Mouse (Mus musculus) lung, embryonic 14.5 days (tissue): ENCODE data around the gene Them5. TPM values are rescaled to one million over a fixed set of nuclear protein-coding genes. Genes with fewer than 3 reads are reported as not detected.

Source experiments
- ATAC-seq: fragments of 200-750 bp; cut with Nextera tagmentation; 2 replicates; pipeline ENCODE4 v1.8.0; 2017; ENCODE audit warnings: mild to moderate bottlenecking, moderate TSS enrichment, moderate library complexity; ENCODE audit not compliant: insufficient read depth
- DNase-seq: peaks from one replicate; pipeline ENCODE4 v3.0.0-alpha.2; 2015
- H3K27ac ChIP-seq: fragments of 300-500 bp; sonication (generic); 2 replicates; pipeline ENCODE4 v1.5.1; 2014; ENCODE audit warnings: low read depth, mild to moderate bottlenecking, moderate library complexity
- H3K27me3 ChIP-seq: fragments of 300-500 bp; sonication (generic); 2 replicates; pipeline ENCODE4 v1.6.1; 2014; ENCODE audit warnings: low read length, control low read depth; ENCODE audit not compliant: insufficient read depth
- H3K36me3 ChIP-seq: fragments of 300-500 bp; sonication (generic); 2 replicates; pipeline ENCODE4 v1.6.1; 2014; ENCODE audit warnings: control low read depth; ENCODE audit not compliant: insufficient read depth
- H3K4me1 ChIP-seq: fragments of 300-500 bp; sonication (generic); 2 replicates; pipeline ENCODE4 v1.6.1; 2014; ENCODE audit warnings: antibody characterized with exemption, control low read depth; ENCODE audit not compliant: insufficient read depth
- H3K4me2 ChIP-seq: fragments of 300-500 bp; sonication (generic); 2 replicates; pipeline ENCODE4 v1.6.1; 2014; ENCODE audit warnings: mild to moderate bottlenecking
- H3K4me3 ChIP-seq: fragments of 300-500 bp; sonication (generic); 2 replicates; pipeline ENCODE4 v1.5.1; 2014; ENCODE audit warnings: low read depth, low read length
- H3K9ac ChIP-seq: fragments of 300-500 bp; sonication (generic); 2 replicates; pipeline ENCODE4 v1.6.1; 2014
- H3K9me3 ChIP-seq: fragments of 300-500 bp; sonication (generic); 2 replicates; pipeline ENCODE4 v1.6.1; 2016; ENCODE audit warnings: low read depth, low read length, control low read depth
- CTCF ChIP-seq: IDR thresholded peaks from 2 replicates; pipeline ENCODE4 v1.5.1; 2016; ENCODE audit warnings: antibody characterized with exemption, low read depth
- WGBS: fragments of 180-500 bp; shearing (Covaris S2); extraction: QIAGEN DNeasy Blood & Tissue Kit; methylation state at CpG from one replicate; pipeline ENCODE4 v1.1.7; 2014; 5-methylcytosine and 5-hydroxymethylcytosine counted together
- polyA plus RNA-seq: library from polyadenylated mRNA; unstranded; fragments of >200 nt; fragmentation: Nextera tagmentation; extraction: Ambion mirVana; gene quantifications from 2 replicates; pipeline ENCODE4 v1.2.1, GENCODE M21; 2014

Them5 gene
- polyA plus RNA-seq = 0.43 TPM in 1 of 2 replicates, not detected in the other

DNA sequence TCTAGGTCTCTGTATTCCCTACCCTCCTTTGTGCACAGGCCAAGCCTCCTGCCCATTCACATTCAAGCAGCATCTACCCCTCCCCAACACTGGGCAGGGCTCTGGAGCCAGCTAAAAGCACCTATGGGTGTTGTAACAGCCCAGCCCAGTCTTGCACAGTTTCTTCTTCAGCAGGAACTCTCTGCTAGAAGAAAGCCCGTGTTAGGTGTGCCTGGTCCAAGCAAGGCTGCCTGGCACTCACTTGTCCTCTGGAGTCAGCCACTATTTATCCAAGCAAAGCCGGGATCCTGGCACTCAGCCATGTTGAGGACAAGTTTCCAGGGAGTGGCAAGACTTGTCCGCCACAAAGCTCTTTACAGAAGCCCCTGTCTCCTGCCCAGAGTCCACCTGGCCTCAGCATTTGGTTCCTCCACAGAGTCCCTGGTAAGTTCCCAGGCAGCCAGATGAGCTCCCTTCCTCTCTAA is at the start of gene Them5:
Them5 (plus strand) TSS at position 141 of the 464 bp plus-strand sequence.
- Histone ChIP-seq H3K9ac (no peak within 1 kb of the TSS), H3K27me3 (no peaks in the 10 kb centered on the region), H3K9me3 (no peaks in the 10 kb centered on the region), H3K4me2 (no peak within 1 kb of the TSS), H3K36me3 (no peaks in the 10 kb centered on the region), H3K27ac (no peak within 1 kb of the TSS), H3K4me3 (no peak within 1 kb of the TSS), H3K4me1 (no peaks in the 10 kb centered on the region)
- 31% methylated on average over 3 of the region's 3 CpGs for WGBS
- no peak for TF ChIP-seq CTCF
- ATAC-seq = peak; percentile 41; the same call in 1 of the 2 replicates
- peak; percentile 76 for DNase-seq

- Histone ChIP-seq H3K27me3 (no peaks in the 10 kb centered on the region), H3K4me1 (no peaks in the 10 kb centered on the region), H3K4me2 (no peak overlapping the region), H3K36me3 (no peaks in the 10 kb centered on the region), H3K9ac (no peak overlapping the region), H3K9me3 (no peaks in the 10 kb centered on the region), H3K4me3 (no peak overlapping the region), H3K27ac (no peak overlapping the region)
- no peak for DNase-seq
- ATAC-seq = no peak
- WGBS = 73% methylated on average over 1 of the region's 1 CpGs
- TF ChIP-seq CTCF = no peak
These were observed 36.4 kb upstream of the Them5 start for GRCm38 (mm10) chr3:94305457-94305856.

DNA sequence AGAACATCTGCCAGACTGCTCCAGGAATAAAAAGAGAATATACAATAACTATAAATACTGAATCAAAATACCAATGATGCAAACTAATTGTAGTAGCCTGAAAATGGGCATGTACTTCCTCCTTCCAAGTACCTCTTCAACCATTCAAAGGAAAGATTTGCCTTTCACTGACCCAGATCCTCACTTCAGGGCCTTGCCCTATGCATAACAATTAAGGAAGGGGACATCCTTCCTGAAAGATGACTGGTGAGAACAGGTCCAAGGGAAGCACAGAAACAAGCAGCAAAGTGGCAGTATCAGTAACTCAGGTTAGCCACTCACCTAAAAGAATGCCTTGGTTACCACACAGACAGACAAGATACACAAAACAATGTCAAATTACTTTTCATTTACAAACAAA is 34.9 kb upstream of the Them5 start:
- H3K4me3 ChIP-seq = no peak overlapping the region
- H3K36me3 ChIP-seq = no peaks in the 10 kb centered on the region
- H3K27ac ChIP-seq = no peak overlapping the region
- no peak for DNase-seq
- H3K4me1 ChIP-seq = no peaks in the 10 kb centered on the region
- no peaks in the 10 kb centered on the region for H3K27me3 ChIP-seq
- no peak for TF ChIP-seq CTCF
- no peak for ATAC-seq
- no peak overlapping the region for H3K9ac ChIP-seq
- no peak overlapping the region for H3K4me2 ChIP-seq
- no peaks in the 10 kb centered on the region for H3K9me3 ChIP-seq

DNA sequence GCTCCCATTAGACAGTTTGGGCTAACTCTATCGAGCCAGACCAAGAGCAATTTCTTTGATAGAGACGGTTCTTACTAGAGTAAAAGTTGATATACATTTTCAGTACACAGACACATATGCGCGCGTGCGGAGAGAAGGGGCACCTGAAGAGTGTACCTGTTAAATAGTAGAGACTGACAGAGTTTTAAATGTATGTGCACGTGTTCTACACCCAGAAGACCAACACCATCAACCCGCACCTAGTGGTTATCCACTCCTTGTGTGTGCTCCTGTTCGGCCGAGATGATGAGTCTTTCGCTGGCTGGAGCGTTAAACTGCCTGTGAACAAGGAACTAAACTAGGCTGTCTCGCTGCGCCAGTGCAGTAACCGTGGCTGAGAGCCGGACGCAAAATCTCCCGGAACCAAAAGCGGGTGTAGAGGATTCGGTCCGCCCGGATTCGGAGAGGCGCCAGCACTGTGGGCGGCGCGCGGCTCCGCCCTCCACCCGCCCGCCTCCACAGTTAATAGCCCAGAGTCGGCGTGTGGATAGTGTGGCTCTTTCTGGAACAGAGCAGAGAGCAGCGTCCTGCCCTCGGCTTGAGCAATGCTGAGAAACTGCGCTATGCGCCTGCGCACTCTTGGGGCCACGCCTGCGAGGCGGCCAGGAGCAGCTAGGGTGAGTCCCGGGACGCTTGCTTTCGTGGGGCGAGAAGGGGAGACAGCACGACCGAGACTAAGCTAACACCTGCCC is 32.1 kb upstream of the Them5 start, which contains the start of gene Them4:
Them4 (plus strand) TSS at position 457 of the 731 bp plus-strand sequence.
- DNase-seq (peak; percentile 98), ATAC-seq (peak; percentile 100)
- Histone ChIP-seq H3K36me3 (no peaks in the 10 kb centered on the region), H3K4me1 (no peaks in the 10 kb centered on the region), H3K9ac (peak within 1 kb of the TSS; percentile 71), H3K27me3 (no peaks in the 10 kb centered on the region), H3K9me3 (no peaks in the 10 kb centered on the region), H3K27ac (peak within 1 kb of the TSS; percentile 84), H3K4me2 (peak within 1 kb of the TSS; percentile 70), H3K4me3 (peak within 1 kb of the TSS; percentile 61)
- 1% methylated on average over 47 of the region's 47 CpGs for WGBS
- no peak for TF ChIP-seq CTCF

GRCm38 (mm10) chr3:94310491-94310890 is 31.4 kb upstream of the Them5 start:
- Histone ChIP-seq H3K27ac (peak overlapping the region; percentile 84), H3K9ac (peak overlapping the region; percentile 71), H3K9me3 (no peaks in the 10 kb centered on the region), H3K4me3 (peak overlapping the region; percentile 61), H3K36me3 (no peaks in the 10 kb centered on the region), H3K4me2 (peak overlapping the region; percentile 70), H3K27me3 (no peaks in the 10 kb centered on the region), H3K4me1 (no peaks in the 10 kb centered on the region)
- 42% methylated on average over 7 of the region's 7 CpGs for WGBS
- ATAC-seq = no peak
- no peak for TF ChIP-seq CTCF
- DNase-seq = peak; percentile 10

DNA sequence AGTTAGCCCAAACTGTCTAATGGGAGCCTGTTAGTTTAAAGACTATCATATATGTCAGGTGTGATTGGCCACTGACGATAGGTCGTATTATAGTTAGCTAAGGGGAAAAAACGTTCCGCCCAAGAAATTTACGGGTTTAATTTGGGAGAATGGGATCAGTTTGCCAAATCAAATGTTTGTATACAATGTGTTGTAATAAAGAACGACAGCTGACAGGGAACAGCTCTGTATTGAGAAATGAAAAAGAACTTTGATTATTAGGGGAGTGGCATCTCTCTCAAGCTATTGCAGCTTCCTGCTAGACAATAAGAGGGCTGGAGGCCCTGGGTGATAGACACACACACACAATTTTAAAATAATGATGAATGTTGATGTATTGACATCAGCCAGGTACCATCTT is 31.0 kb upstream of the Them5 start:
- Histone ChIP-seq H3K27me3 (no peaks in the 10 kb centered on the region), H3K27ac (no peak overlapping the region), H3K9ac (peak overlapping the region; percentile 71; the same call in 1 of the 2 replicates), H3K36me3 (no peaks in the 10 kb centered on the region), H3K4me1 (no peaks in the 10 kb centered on the region), H3K4me3 (peak overlapping the region; percentile 61), H3K9me3 (no peaks in the 10 kb centered on the region), H3K4me2 (peak overlapping the region; percentile 70)
- DNase-seq = no peak
- 63% methylated on average over 6 of the region's 6 CpGs for WGBS
- TF ChIP-seq CTCF = no peak
- ATAC-seq = no peak

DNA sequence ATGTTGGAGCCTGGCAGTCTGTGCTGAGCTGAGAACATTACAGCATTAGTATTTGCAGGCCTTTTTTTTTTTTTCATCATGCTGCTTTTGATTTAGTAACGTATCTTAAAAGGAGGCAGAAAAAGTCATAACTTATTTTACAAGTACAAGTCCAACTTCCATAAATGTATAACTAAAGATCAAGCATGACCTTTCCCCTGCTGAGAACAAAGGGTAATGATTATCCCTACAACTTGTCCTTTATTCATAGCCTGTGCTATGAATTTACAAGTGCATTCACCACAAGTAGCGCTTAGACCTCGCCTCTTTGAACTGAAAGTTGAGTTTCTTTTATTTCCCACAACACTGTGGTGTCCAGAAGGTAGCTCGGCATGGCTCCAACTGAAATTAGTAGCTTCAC is 30.5 kb upstream of the Them5 start:
- ATAC-seq = no peak
- no peak for DNase-seq
- no peak for TF ChIP-seq CTCF
- no peak overlapping the region for H3K27ac ChIP-seq
- no peak overlapping the region for H3K4me3 ChIP-seq
- 83% methylated on average over 4 of the region's 4 CpGs for WGBS
- no peak overlapping the region for H3K9ac ChIP-seq
- H3K27me3 ChIP-seq = no peaks in the 10 kb centered on the region
- peak overlapping the region; percentile 70 for H3K4me2 ChIP-seq
- no peaks in the 10 kb centered on the region for H3K4me1 ChIP-seq
- H3K36me3 ChIP-seq = no peaks in the 10 kb centered on the region
- H3K9me3 ChIP-seq = no peaks in the 10 kb centered on the region
